Mouse (Mus musculus): ENCODE measurements around the gene Catsperg1. TPM values are rescaled to one million over a fixed set of nuclear protein-coding genes. Genes with fewer than 3 reads are reported as not detected.
"Not testable (repeated sequence)": the region's sequence is repeated elsewhere in the genome, so short reads cannot be mapped to it uniquely, and the experiment has no call there.

Gene Catsperg1
- polyA plus RNA-seq, 1 experiment from 2014 or later = 0.21 TPM

- Histone ChIP-seq H3K36me3 (ENCODE audit: control insufficient read depth, insufficient read depth) (peaks cover 18% of the 10 kb centered on the region; the same call in 1 of the 2 replicates), H3K4me2 (replicated peaks; ENCODE audit: low read depth) (no peak overlapping the region), H3K4me3 (ENCODE audit: low read depth, low read length) (no peak overlapping the region), H3K9ac (ENCODE audit: low read depth, low read length) (no peak overlapping the region), H3K27me3 (replicated peaks; ENCODE audit: control insufficient read depth, insufficient read depth, low read length) (no peaks in the 10 kb centered on the region), H3K9me3 (ENCODE audit: control insufficient read depth) (no peaks in the 10 kb centered on the region), H3K27ac (ENCODE audit: low read depth, low read length) (peak overlapping the region; percentile 28), H3K4me1 (replicated peaks; ENCODE audit: control insufficient read depth, insufficient read depth, low read length) (peaks cover 4% of the 10 kb centered on the region; the same call in 1 of the 2 replicates)
- no peak for ATAC-seq
- 78% methylated on average over 7 of the region's 7 CpGs for WGBS
- peak; percentile 84 for TF ChIP-seq CTCF (IDR thresholded peaks at IDR 0.05; ENCODE audit: low read depth)
Observed at GRCm38 (mm10) chr7:29244732-29245416, 31.0 kb upstream of the Catsperg1 start.

- Histone ChIP-seq H3K27me3 (replicated peaks; ENCODE audit: control insufficient read depth, insufficient read depth, low read length) (no peaks in the 10 kb centered on the region), H3K9me3 (ENCODE audit: control insufficient read depth) (no peaks in the 10 kb centered on the region), H3K4me3 (ENCODE audit: low read depth, low read length) (peak within 1 kb of the TSS; percentile 63), H3K36me3 (ENCODE audit: control insufficient read depth, insufficient read depth) (no peaks in the 10 kb centered on the region; the same call in 1 of the 2 replicates), H3K4me1 (replicated peaks; ENCODE audit: control insufficient read depth, insufficient read depth, low read length) (peaks cover 4% of the 10 kb centered on the region; the same call in 1 of the 2 replicates), H3K27ac (ENCODE audit: low read depth, low read length) (peak within 1 kb of the TSS; percentile 79), H3K9ac (ENCODE audit: low read depth, low read length) (peak within 1 kb of the TSS; percentile 52), H3K4me2 (replicated peaks; ENCODE audit: low read depth) (peak within 1 kb of the TSS; percentile 64)
- ATAC-seq = peak; percentile 92
- TF ChIP-seq CTCF (IDR thresholded peaks at IDR 0.05; ENCODE audit: low read depth) = peak; percentile 28
- under 1% methylated on average over 60 of the region's 60 CpGs for WGBS
Observed at GRCm38 (mm10) chr7:29238019-29238967, 24.5 kb upstream of the Catsperg1 start, which contains the start of gene Yif1b. Yif1b (plus strand) TSS chr7:29238329.

GRCm38 (mm10) chr7:29237596-29237995, 23.8 kb upstream of the Catsperg1 start:
- H3K4me2 ChIP-seq (replicated peaks; ENCODE audit: low read depth) = peak overlapping the region; percentile 55
- WGBS = 30% methylated on average over 6 of the region's 6 CpGs
- H3K36me3 ChIP-seq (ENCODE audit: control insufficient read depth, insufficient read depth); H3K4me1 ChIP-seq (replicated peaks; ENCODE audit: control insufficient read depth, insufficient read depth, low read length); H3K27me3 ChIP-seq (replicated peaks; ENCODE audit: control insufficient read depth, insufficient read depth, low read length); H3K9me3 ChIP-seq (ENCODE audit: control insufficient read depth); ATAC-seq: not testable (repeated sequence)
- H3K4me3 ChIP-seq (ENCODE audit: low read depth, low read length) = peak overlapping the region; percentile 63
- peak overlapping the region; percentile 34; the same call in 1 of the 2 replicates for H3K9ac ChIP-seq (ENCODE audit: low read depth, low read length)
- H3K27ac ChIP-seq (ENCODE audit: low read depth, low read length) = peak overlapping the region; percentile 79

- Histone ChIP-seq H3K4me1 (replicated peaks; ENCODE audit: control insufficient read depth, insufficient read depth, low read length) (peaks cover 4% of the 10 kb centered on the region; the same call in 1 of the 2 replicates), H3K9me3 (ENCODE audit: control insufficient read depth) (no peaks in the 10 kb centered on the region), H3K27ac (ENCODE audit: low read depth, low read length) (no peak overlapping the region), H3K27me3 (replicated peaks; ENCODE audit: control insufficient read depth, insufficient read depth, low read length) (no peaks in the 10 kb centered on the region), H3K9ac (ENCODE audit: low read depth, low read length) (no peak overlapping the region), H3K4me2 (replicated peaks; ENCODE audit: low read depth) (no peak overlapping the region), H3K4me3 (ENCODE audit: low read depth, low read length) (no peak overlapping the region), H3K36me3 (ENCODE audit: control insufficient read depth, insufficient read depth) (no peaks in the 10 kb centered on the region; the same call in 1 of the 2 replicates)
- 79% methylated on average over 4 of the region's 4 CpGs for WGBS
- ATAC-seq = no peak
- TF ChIP-seq CTCF (IDR thresholded peaks at IDR 0.05; ENCODE audit: low read depth) = no peak
Observed at GRCm38 (mm10) chr7:29236593-29236992, 22.8 kb upstream of the Catsperg1 start.

GRCm38 (mm10) chr7:29234661-29235060, 20.8 kb upstream of the Catsperg1 start:
- WGBS = 80% methylated on average over 5 of the region's 5 CpGs
- Histone ChIP-seq H3K9ac (ENCODE audit: low read depth, low read length) (no peak overlapping the region), H3K9me3 (ENCODE audit: control insufficient read depth) (no peaks in the 10 kb centered on the region), H3K4me1 (replicated peaks; ENCODE audit: control insufficient read depth, insufficient read depth, low read length) (peaks cover 4% of the 10 kb centered on the region; the same call in 1 of the 2 replicates), H3K27me3 (replicated peaks; ENCODE audit: control insufficient read depth, insufficient read depth, low read length) (no peaks in the 10 kb centered on the region), H3K27ac (ENCODE audit: low read depth, low read length) (no peak overlapping the region), H3K36me3 (ENCODE audit: control insufficient read depth, insufficient read depth) (no peaks in the 10 kb centered on the region), H3K4me2 (replicated peaks; ENCODE audit: low read depth) (no peak overlapping the region), H3K4me3 (ENCODE audit: low read depth, low read length) (no peak overlapping the region)
- peak; percentile 57 for TF ChIP-seq CTCF (IDR thresholded peaks at IDR 0.05; ENCODE audit: low read depth)
- ATAC-seq = no peak

- WGBS = 49% methylated on average over 6 of the region's 6 CpGs
- no peak for ATAC-seq
- no peak overlapping the region for H3K27ac ChIP-seq (ENCODE audit: low read depth, low read length)
Observed at GRCm38 (mm10) chr7:29233745-29234144, 19.9 kb upstream of the Catsperg1 start.

More at GRCm38 (mm10) chr7:29233745-29234144, 19.9 kb upstream of the Catsperg1 start:
- Histone ChIP-seq H3K4me1 (replicated peaks; ENCODE audit: control insufficient read depth, insufficient read depth, low read length) (no peaks in the 10 kb centered on the region), H3K9ac (ENCODE audit: low read depth, low read length) (no peak overlapping the region), H3K27me3 (replicated peaks; ENCODE audit: control insufficient read depth, insufficient read depth, low read length) (no peaks in the 10 kb centered on the region), H3K4me3 (ENCODE audit: low read depth, low read length) (no peak overlapping the region), H3K9me3 (ENCODE audit: control insufficient read depth) (no peaks in the 10 kb centered on the region), H3K36me3 (ENCODE audit: control insufficient read depth, insufficient read depth) (no peaks in the 10 kb centered on the region), H3K4me2 (replicated peaks; ENCODE audit: low read depth) (no peak overlapping the region)
- TF ChIP-seq CTCF (IDR thresholded peaks at IDR 0.05; ENCODE audit: low read depth) = no peak

Measured in intestine, postnatal 0 days (tissue).